Mouse (Mus musculus) gastrocnemius, adult 18-20 months (tissue): ENCODE measurements around the gene Ntn4. TPM values are rescaled to one million over a fixed set of nuclear protein-coding genes. Genes with fewer than 3 reads are reported as not detected.

Source experiments
- DNase-seq: peaks from one replicate; pipeline ENCODE4 v3.0.0; 2021; ENCODE audit warnings: low spot score
- total RNA-seq, 2 experiments: library from RNA; stranded (reverse); gene quantifications; 2 replicates each; pipeline ENCODE4 v1.2.3; 2021

Ntn4 gene
- total RNA-seq, 2 experiments from 2014 or later = 9.5 to 13.4 TPM

DNA sequence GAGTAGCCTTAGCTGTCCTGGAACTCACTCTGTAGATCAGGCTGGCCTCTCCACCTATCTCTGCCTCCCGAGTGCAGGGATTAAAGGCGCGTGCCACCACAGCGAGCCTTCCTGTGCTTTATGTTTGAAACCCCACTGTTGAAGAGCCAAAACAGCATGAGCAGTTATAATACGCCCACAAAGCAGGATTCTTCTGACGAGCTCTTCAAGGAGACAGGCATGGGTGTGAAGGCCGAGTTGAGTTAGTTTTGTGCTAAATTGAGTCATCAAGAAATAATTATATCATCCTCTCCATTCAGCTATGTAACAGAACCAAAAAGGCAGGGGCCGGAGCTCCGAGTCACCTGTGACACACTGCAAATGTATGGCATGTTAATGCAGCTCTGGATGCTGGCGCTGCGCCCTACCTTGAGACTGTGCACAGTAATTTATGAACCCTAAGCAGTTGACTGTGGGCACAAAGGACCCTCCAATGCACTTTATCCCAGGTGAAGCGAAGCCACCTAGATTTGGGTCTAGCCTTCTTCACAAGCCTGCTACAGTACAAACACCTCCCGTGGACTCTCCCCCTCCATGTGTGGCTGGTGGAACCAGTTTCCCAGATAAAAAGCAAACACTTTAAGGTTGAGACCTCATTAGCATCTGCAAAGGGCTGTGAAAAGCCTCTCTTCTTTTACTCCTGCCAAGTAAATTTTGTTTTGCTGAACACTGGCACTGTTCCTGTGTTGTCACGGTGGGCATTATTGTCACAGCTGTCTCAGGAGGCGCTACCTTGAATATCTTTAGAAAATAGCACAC is 142.9 kb downstream of the Ntn4 start:
- no peak for DNase-seq

Other genes starting within 250 kb of the Ntn4 start
- 10 to 100 TPM; 23.2 to 26.3 TPM for gene Lta4h, start 187.3 kb upstream of the Ntn4 start, total RNA-seq
- gene Hal, start 151.9 kb upstream of the Ntn4 start, total RNA-seq = under 1 TPM; 0.26 to 0.62 TPM
- gene Amdhd1, start 100.6 kb upstream of the Ntn4 start, total RNA-seq = under 1 TPM in 1 of 2 experiments, not detected in 1; 0.12 TPM
- gene Ccdc38, start 100.0 kb upstream of the Ntn4 start, total RNA-seq = not detected
- 1 to 10 TPM; 6.8 to 7.5 TPM for gene Snrpf, start 51.0 kb upstream of the Ntn4 start, total RNA-seq
- gene Usp44, start 190.9 kb downstream of the Ntn4 start, total RNA-seq = under 1 TPM; 0.17 to 0.57 TPM